ENCODE assay signal across 19 mouse cellular contexts in the genomic region with DNA sequence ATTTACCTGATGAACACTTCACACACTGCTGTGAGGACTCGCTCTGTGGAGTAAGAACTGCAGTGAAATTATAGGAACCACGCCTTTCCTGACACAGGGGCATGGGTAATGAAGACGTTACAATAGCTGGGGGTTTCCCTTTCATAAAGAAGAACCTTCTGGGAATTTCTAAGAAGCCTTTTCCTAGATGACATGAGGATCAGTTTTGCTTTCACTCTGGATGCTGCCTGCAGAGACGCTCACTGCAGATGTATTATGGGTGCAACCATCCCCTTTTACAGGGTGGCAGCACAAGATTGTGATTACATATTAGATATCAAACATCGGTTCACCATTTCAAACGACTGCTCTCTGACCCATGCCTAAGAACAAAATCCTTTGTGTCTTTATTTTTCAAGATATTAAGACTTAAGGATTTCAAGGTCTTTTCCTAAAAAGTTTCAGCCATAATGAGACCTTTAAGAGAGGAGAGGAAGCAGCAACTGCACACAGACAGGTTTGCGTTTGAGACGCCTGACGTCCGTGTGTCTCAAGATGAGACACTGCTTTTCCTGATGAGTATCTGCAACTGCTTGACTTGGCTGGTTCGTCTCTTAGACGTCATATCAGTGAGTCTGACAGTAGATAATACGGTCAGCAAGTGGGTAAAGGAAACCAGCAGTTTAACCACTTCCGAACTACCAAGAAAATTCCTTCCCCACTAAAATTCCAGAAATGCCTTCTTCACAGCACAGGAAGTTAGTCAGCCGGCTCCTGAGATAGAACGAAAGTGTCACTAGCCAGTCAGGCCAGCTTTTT. TPM values are rescaled to one million over a fixed set of nuclear protein-coding genes. Genes with fewer than 3 reads are reported as not detected.
DNase-seq lines count a peak whose midpoint lies in the region; ATAC-seq and TF ChIP-seq lines count a peak whose summit lies in the region.
"Had no signal": no experiment of that assay in that cellular context is flagged by ENCODE, and none has a peak within 500 bp of the region (broad histone marks: within the 10 kb centered on the region; RNA-seq: fewer than 3 reads in every experiment).

No protein-coding gene starts in this region.

- H3K27ac ChIP-seq in embryonic facial prominence, embryonic 11.5 days (replicated peaks; ENCODE audit: low read depth, low read length): no peak overlapping the region
- H3K27ac ChIP-seq in embryonic facial prominence, embryonic 10.5 days (replicated peaks): no peak overlapping the region
- no peak overlapping the region for H3K27ac ChIP-seq in liver, embryonic 11.5 days (ENCODE audit: low read depth, low read length)
- peak overlapping the region; percentile 59 for H3K27ac ChIP-seq in embryonic fibroblast, embryonic 13.5 days (ENCODE audit: insufficient read depth, low read length)
- H3K27ac ChIP-seq: embryonic facial prominence, embryonic 15.5 days; forebrain, embryonic 15.5 days; hindbrain, embryonic 13.5 days had no signal

- no peaks in the 10 kb centered on the region for H3K4me1 ChIP-seq in embryonic facial prominence, embryonic 11.5 days (ENCODE audit: control insufficient read depth, insufficient read depth, low read length)
- peaks cover 8% of the 10 kb centered on the region for H3K4me1 ChIP-seq in embryonic facial prominence, embryonic 10.5 days
- 0 out of 2 replicates have a peak, but pooled peaks cover 5% of the 10 kb centered on the region for H3K4me1 ChIP-seq in liver, embryonic 11.5 days (replicated peaks; ENCODE audit: control insufficient read depth, insufficient read depth, low read length)
- peaks cover 10% of the 10 kb centered on the region for H3K4me1 ChIP-seq in embryonic fibroblast, embryonic 13.5 days (ENCODE audit: control insufficient read depth, insufficient read depth, low read length)
- H3K4me1 ChIP-seq: forebrain, embryonic 15.5 days; hindbrain, embryonic 13.5 days had no signal

- 54% methylated on average over 16 of the region's 16 CpGs for WGBS in embryonic facial prominence, embryonic 11.5 days
- WGBS in embryonic facial prominence, embryonic 10.5 days: 63% methylated on average over 16 of the region's 16 CpGs
- 25% methylated on average over 16 of the region's 16 CpGs for WGBS in liver, embryonic 11.5 days

- peak; percentile 15 for DNase-seq in embryonic facial prominence, embryonic 11.5 days (ENCODE audit: low spot score)
- DNase-seq in embryonic facial prominence, embryonic 10.5 days (ENCODE audit: low spot score): no peak
- DNase-seq in liver, embryonic 11.5 days (ENCODE audit: low spot score): no peak
- DNase-seq in liver: no peak
- DNase-seq in MN1 (ENCODE audit: low spot score): no peak
- DNase-seq: cerebellum, adult 11 months; kidney, adult 11 months; kidney, postnatal 36 days; left cerebral cortex, postnatal 4 days; midbrain, embryonic 14.5 days; right cerebral cortex, postnatal 25 days had no signal

- no peaks in the 10 kb centered on the region for H3K27me3 ChIP-seq in embryonic facial prominence, embryonic 11.5 days (ENCODE audit: control insufficient read depth, insufficient read depth, low read length)
- no peaks in the 10 kb centered on the region for H3K27me3 ChIP-seq in embryonic facial prominence, embryonic 10.5 days (replicated peaks; ENCODE audit: low read depth, poor library complexity, severe bottlenecking)
- no peaks in the 10 kb centered on the region for H3K27me3 ChIP-seq in liver, embryonic 11.5 days (replicated peaks; ENCODE audit: control insufficient read depth, insufficient read depth, low read length)
- H3K27me3 ChIP-seq: embryonic facial prominence, embryonic 15.5 days; forebrain, embryonic 15.5 days; hindbrain, embryonic 13.5 days had no signal

- 0 out of 2 replicates have a peak, but pooled peaks have one; percentile 12 for TF ChIP-seq POLR2A in embryonic fibroblast, embryonic 13.5 days (IDR thresholded peaks at IDR 0.05; ENCODE audit: low read depth, low read length)

- H3K9me3 ChIP-seq in embryonic facial prominence, embryonic 11.5 days (replicated peaks; ENCODE audit: control insufficient read depth, low read length): no peaks in the 10 kb centered on the region
- H3K9me3 ChIP-seq in embryonic facial prominence, embryonic 10.5 days: no peaks in the 10 kb centered on the region
- H3K9me3 ChIP-seq in liver, embryonic 11.5 days (ENCODE audit: control insufficient read depth, low read length): no peaks in the 10 kb centered on the region
- H3K9me3 ChIP-seq: embryonic facial prominence, embryonic 15.5 days; forebrain, embryonic 15.5 days; hindbrain, embryonic 13.5 days had no signal

- no peak overlapping the region for H3K4me2 ChIP-seq in embryonic facial prominence, embryonic 11.5 days (ENCODE audit: low read depth, low read length)
- peak overlapping the region; percentile 47 for H3K4me2 ChIP-seq in liver, embryonic 11.5 days
- H3K4me2 ChIP-seq: embryonic facial prominence, embryonic 15.5 days; forebrain, embryonic 15.5 days; hindbrain, embryonic 13.5 days had no signal

- no peak for TF ChIP-seq CTCF in embryonic fibroblast, embryonic 13.5 days (IDR thresholded peaks at IDR 0.05; ENCODE audit: borderline replicate concordance, insufficient read depth, low read length)

- H3K9ac ChIP-seq in embryonic facial prominence, embryonic 11.5 days (replicated peaks; ENCODE audit: low read length): no peak overlapping the region
- H3K9ac ChIP-seq in liver, embryonic 11.5 days (ENCODE audit: low read depth, low read length): no peak overlapping the region
- H3K9ac ChIP-seq: embryonic facial prominence, embryonic 15.5 days; forebrain, embryonic 15.5 days; hindbrain, embryonic 13.5 days had no signal

- ATAC-seq in embryonic facial prominence, embryonic 11.5 days (replicated peaks; ENCODE audit: insufficient number of reproducible peaks, low FRiP score, low TSS enrichment, low read depth): no peak
- no peak for ATAC-seq in liver, embryonic 11.5 days (replicated peaks; ENCODE audit: low FRiP score)
- ATAC-seq in megakaryocyte-erythroid progenitor cell, adult 5-6 weeks (replicated peaks; ENCODE audit: low FRiP score, low TSS enrichment, poor library complexity, severe bottlenecking): peak; percentile 64
- no peak for ATAC-seq in CD4-positive, CD25-positive, alpha-beta regulatory T cell, adult 4 months
- ATAC-seq: activated CD4-positive, CD25-positive, alpha-beta regulatory T cell, adult 4 months; forebrain, embryonic 15.5 days; lung, postnatal 0 days had no signal

- no peaks in the 10 kb centered on the region for H3K36me3 ChIP-seq in embryonic facial prominence, embryonic 11.5 days (replicated peaks; ENCODE audit: control insufficient read depth, insufficient read depth, low read depth, low read length)
- H3K36me3 ChIP-seq in embryonic facial prominence, embryonic 10.5 days (replicated peaks): no peaks in the 10 kb centered on the region
- H3K36me3 ChIP-seq in liver, embryonic 11.5 days (ENCODE audit: control insufficient read depth, insufficient read depth, low read length): no peaks in the 10 kb centered on the region
- H3K36me3 ChIP-seq: embryonic facial prominence, embryonic 15.5 days; forebrain, embryonic 15.5 days; hindbrain, embryonic 13.5 days had no signal

- H3K4me3 ChIP-seq in embryonic facial prominence, embryonic 11.5 days (ENCODE audit: low read depth, low read length): no peak overlapping the region
- H3K4me3 ChIP-seq in embryonic facial prominence, embryonic 10.5 days: no peak overlapping the region
- no peak overlapping the region for H3K4me3 ChIP-seq in liver, embryonic 11.5 days (ENCODE audit: low read depth, low read length)
- H3K4me3 ChIP-seq in embryonic fibroblast, embryonic 13.5 days (ENCODE audit: insufficient read depth, low read length): no peak overlapping the region
- H3K4me3 ChIP-seq: embryonic facial prominence, embryonic 15.5 days; forebrain, embryonic 15.5 days; hindbrain, embryonic 13.5 days had no signal

RNA-seq across cellular contexts. Expression of a gene that starts 13.3 kb away (rescaled TPM):
- 134 and 143 TPM in 2 replicates for polyA plus RNA-seq in embryonic facial prominence, embryonic 11.5 days (2014; fragmentation: Nextera tagmentation; extraction: Ambion mirVana)
- 129 and 137 TPM in 2 replicates for polyA plus RNA-seq in embryonic facial prominence, embryonic 10.5 days (2016; fragmentation: Nextera tagmentation; extraction: Ambion mirVana)
- polyA plus RNA-seq in liver, embryonic 11.5 days (2014; fragmentation: Nextera tagmentation; extraction: Ambion mirVana): 80.2 and 83.7 TPM in 2 replicates
- polyA plus RNA-seq in embryonic fibroblast, embryonic 13.5 days (2011; ENCODE audit: insufficient read length, low read depth, missing spikeins): 86.7 and 92.6 TPM in 2 replicates
- total RNA-seq in megakaryocyte-erythroid progenitor cell, adult 5-6 weeks (2014; fragmentation: Nextera tagmentation): 30.9 and 31.5 TPM in 2 replicates
- total RNA-seq in megakaryocyte-erythroid progenitor cell, adult 5-6 weeks (2017): 50.6 and 58.4 TPM in 2 replicates
- 10 to 100 TPM; 30.9 to 35.6 TPM for polyA plus RNA-seq in CD4-positive, CD25-positive, alpha-beta regulatory T cell, adult 4 months (2017; shearing (Covaris generic))
